Mouse (Mus musculus) small intestine, adult 2 months (tissue): ENCODE measurements around the gene Gm37240.

Experiments
- CTCF ChIP-seq: fragments of 200-500 bp; IDR thresholded peaks from 2 replicates; pipeline ENCODE4 v1.5.1; 2012; ENCODE audit warnings: low read depth, mild to moderate bottlenecking, control low read depth, inconsistent platforms, low read length, moderate library complexity, mixed read lengths; ENCODE audit not compliant: insufficient replicate concordance, insufficient read length; ENCODE audit errors: extremely low read depth
- POLR2A ChIP-seq: fragments of 200-500 bp; IDR thresholded peaks from 2 replicates; pipeline ENCODE4 v1.6.1; 2012; ENCODE audit warnings: low read depth, mild to moderate bottlenecking, control low read depth, inconsistent platforms, low read length, moderate library complexity

DNA sequence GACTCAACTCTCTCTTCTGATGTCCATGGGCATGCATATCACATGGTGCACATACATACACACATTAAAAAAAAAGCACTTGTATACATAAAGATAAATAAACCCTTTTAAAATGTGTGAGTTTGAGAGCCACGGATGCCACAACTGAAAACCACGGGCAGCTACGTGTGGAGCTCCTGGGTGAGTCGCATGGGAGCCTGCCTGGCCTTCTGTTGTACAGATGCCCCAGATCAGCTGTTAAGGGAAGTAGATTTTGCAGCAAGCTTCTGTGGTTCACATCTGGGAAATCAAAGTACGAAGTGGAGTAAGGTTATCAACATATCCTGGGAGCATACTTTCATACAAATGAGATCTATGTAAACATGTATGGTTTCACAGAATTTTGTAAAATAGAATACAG is 46.3 kb upstream of the Gm37240 start:
- TF ChIP-seq CTCF (no peak), POLR2A (no peak)
